Mouse (Mus musculus) liver, embryonic 15.5 days (tissue): ENCODE data around the gene Chst15. TPM values are rescaled to one million over a fixed set of nuclear protein-coding genes. Genes with fewer than 3 reads are reported as not detected.
A peak's percentile ranks its signal among the peaks of the same experiment; 100 is the strongest.

Experiments
- ATAC-seq: fragments of 200-750 bp; cut with Nextera tagmentation; 2 replicates; pipeline ENCODE4 v1.8.0; 2017; ENCODE audit warnings: moderate number of reproducible peaks, mild to moderate bottlenecking, moderate library complexity; ENCODE audit not compliant: insufficient read depth
- H3K27ac ChIP-seq: fragments of 300-500 bp; sonication (generic); replicated peaks from 2 replicates; pipeline ENCODE4 v1.5.1; 2015; ENCODE audit warnings: mild to moderate bottlenecking, inconsistent platforms
- H3K27me3 ChIP-seq: fragments of 300-500 bp; sonication (generic); 2 replicates; pipeline ENCODE4 v1.6.1; 2015; ENCODE audit warnings: mild to moderate bottlenecking, inconsistent platforms
- H3K36me3 ChIP-seq: fragments of 300-500 bp; sonication (generic); replicated peaks from 2 replicates; pipeline ENCODE4 v1.6.1; 2015; ENCODE audit warnings: moderate library complexity, mild to moderate bottlenecking, inconsistent platforms
- H3K4me1 ChIP-seq: fragments of 300-500 bp; sonication (generic); replicated peaks from 2 replicates; pipeline ENCODE4 v1.6.1; 2015; ENCODE audit warnings: inconsistent platforms
- H3K4me2 ChIP-seq: fragments of 300-500 bp; sonication (generic); 2 replicates; pipeline ENCODE4 v1.6.1; 2015; ENCODE audit warnings: moderate library complexity, mild to moderate bottlenecking, inconsistent platforms
- H3K4me3 ChIP-seq: fragments of 300-500 bp; sonication (generic); replicated peaks from 2 replicates; pipeline ENCODE4 v1.5.1; 2015; ENCODE audit warnings: mild to moderate bottlenecking, inconsistent platforms
- H3K9ac ChIP-seq: fragments of 300-500 bp; sonication (generic); 2 replicates; pipeline ENCODE4 v1.6.1; 2015; ENCODE audit warnings: moderate library complexity, mild to moderate bottlenecking, inconsistent platforms
- H3K9me3 ChIP-seq: fragments of 300-500 bp; sonication (generic); replicated peaks from 2 replicates; pipeline ENCODE4 v1.6.1; 2016; ENCODE audit warnings: inconsistent platforms
- WGBS: fragments of 180-500 bp; shearing (Covaris S2); methylation state at CpG from one replicate; pipeline ENCODE4 v1.1.7; 2015; ENCODE audit warnings: mixed read lengths; ENCODE audit not compliant: insufficient replicate concordance; 5-methylcytosine and 5-hydroxymethylcytosine counted together
- polyA plus RNA-seq: library from polyadenylated mRNA; unstranded; fragments of >200 nt; fragmentation: Nextera tagmentation; extraction: Ambion mirVana; gene quantifications from 2 replicates; pipeline ENCODE4 v1.2.1, GENCODE M21; 2015

Chst15 gene
- polyA plus RNA-seq, 1 experiment from 2014 or later: 4.5 TPM

GRCm38 (mm10) chr7:132278658-132279057 is 38.4 kb downstream of the Chst15 start:
- H3K27ac ChIP-seq: no peak overlapping the region

GRCm38 (mm10) chr7:132276287-132276686 is 40.7 kb downstream of the Chst15 start:
- Histone ChIP-seq H3K9ac (no peak overlapping the region), H3K9me3 (no peaks in the 10 kb centered on the region), H3K4me2 (no peak overlapping the region), H3K4me3 (no peak overlapping the region), H3K27me3 (no peaks in the 10 kb centered on the region), H3K27ac (no peak overlapping the region), H3K4me1 (no peaks in the 10 kb centered on the region), H3K36me3 (no peaks in the 10 kb centered on the region)
- WGBS: 79% methylated on average over 5 of the region's 5 CpGs
- no peak for ATAC-seq

More at GRCm38 (mm10) chr7:132278658-132279057, 38.4 kb downstream of the Chst15 start:
- H3K9me3 ChIP-seq: no peaks in the 10 kb centered on the region
- no peak overlapping the region for H3K4me3 ChIP-seq
- no peaks in the 10 kb centered on the region for H3K36me3 ChIP-seq
- 16% methylated on average over 3 of the region's 3 CpGs for WGBS
- no peak overlapping the region for H3K4me2 ChIP-seq
- H3K9ac ChIP-seq: no peak overlapping the region
- ATAC-seq: peak; percentile 49
- H3K27me3 ChIP-seq: no peaks in the 10 kb centered on the region
- no peaks in the 10 kb centered on the region for H3K4me1 ChIP-seq

GRCm38 (mm10) chr7:132273741-132274513 is 43.1 kb downstream of the Chst15 start:
- no peaks in the 10 kb centered on the region for H3K36me3 ChIP-seq

GRCm38 (mm10) chr7:132272984-132273383 is 44.0 kb downstream of the Chst15 start:
- H3K4me2 ChIP-seq: no peak overlapping the region
- H3K4me1 ChIP-seq: no peaks in the 10 kb centered on the region
- H3K27me3 ChIP-seq: no peaks in the 10 kb centered on the region
- H3K9me3 ChIP-seq: no peaks in the 10 kb centered on the region
- 73% methylated on average over 5 of the region's 5 CpGs for WGBS
- no peak overlapping the region for H3K9ac ChIP-seq
- no peak overlapping the region for H3K27ac ChIP-seq
- H3K36me3 ChIP-seq: no peaks in the 10 kb centered on the region
- no peak overlapping the region for H3K4me3 ChIP-seq
- no peak for ATAC-seq

More at GRCm38 (mm10) chr7:132273741-132274513, 43.1 kb downstream of the Chst15 start:
- H3K9me3 ChIP-seq: no peaks in the 10 kb centered on the region
- no peak overlapping the region for H3K27ac ChIP-seq
- H3K4me2 ChIP-seq: no peak overlapping the region
- ATAC-seq: no peak
- no peak overlapping the region for H3K9ac ChIP-seq
- 74% methylated on average over 2 of the region's 2 CpGs for WGBS
- no peak overlapping the region for H3K4me3 ChIP-seq
- no peaks in the 10 kb centered on the region for H3K4me1 ChIP-seq
- no peaks in the 10 kb centered on the region for H3K27me3 ChIP-seq

GRCm38 (mm10) chr7:132270364-132270763 is 46.7 kb downstream of the Chst15 start:
- H3K27me3 ChIP-seq: no peaks in the 10 kb centered on the region
- H3K4me1 ChIP-seq: no peaks in the 10 kb centered on the region
- no peak overlapping the region for H3K4me3 ChIP-seq
- H3K36me3 ChIP-seq: no peaks in the 10 kb centered on the region
- H3K4me2 ChIP-seq: no peak overlapping the region
- ATAC-seq: no peak
- WGBS: 65% methylated on average over 8 of the region's 8 CpGs
- no peaks in the 10 kb centered on the region for H3K9me3 ChIP-seq
- H3K27ac ChIP-seq: no peak overlapping the region
- H3K9ac ChIP-seq: no peak overlapping the region

- H3K9me3 ChIP-seq: no peaks in the 10 kb centered on the region
- ATAC-seq: no peak
- WGBS: 75% methylated on average over 3 of the region's 3 CpGs
- no peak overlapping the region for H3K27ac ChIP-seq
- no peaks in the 10 kb centered on the region for H3K27me3 ChIP-seq
- H3K4me2 ChIP-seq: no peak overlapping the region
- H3K9ac ChIP-seq: no peak overlapping the region
- H3K4me3 ChIP-seq: no peak overlapping the region
- H3K36me3 ChIP-seq: no peaks in the 10 kb centered on the region
- H3K4me1 ChIP-seq: 0 out of 2 replicates have a peak, but pooled peaks cover under 1% of the 10 kb centered on the region
Observed at GRCm38 (mm10) chr7:132269661-132270060, 47.4 kb downstream of the Chst15 start.

GRCm38 (mm10) chr7:132267721-132268498 is 49.1 kb downstream of the Chst15 start:
- no peak overlapping the region for H3K4me3 ChIP-seq
- H3K9me3 ChIP-seq: no peaks in the 10 kb centered on the region
- ATAC-seq: no peak
- H3K4me2 ChIP-seq: no peak overlapping the region
- whole genome bisulfite sequencing: 67% methylated on average over 4 of the region's 4 CpGs
- no peaks in the 10 kb centered on the region for H3K36me3 ChIP-seq
- H3K4me1 ChIP-seq: peaks cover 14% of the 10 kb centered on the region
- no peak overlapping the region for H3K27ac ChIP-seq
- H3K9ac ChIP-seq: no peak overlapping the region
- H3K27me3 ChIP-seq: no peaks in the 10 kb centered on the region

GRCm38 (mm10) chr7:132264763-132265162 is 52.3 kb downstream of the Chst15 start:
- ATAC-seq: no peak
- H3K9ac ChIP-seq: no peak overlapping the region
- no peak overlapping the region for H3K4me2 ChIP-seq
- H3K27ac ChIP-seq: no peak overlapping the region
- H3K4me3 ChIP-seq: no peak overlapping the region
- WGBS: 66% methylated on average over 3 of the region's 3 CpGs
- H3K4me1 ChIP-seq: peaks cover 41% of the 10 kb centered on the region
- no peaks in the 10 kb centered on the region for H3K9me3 ChIP-seq
- H3K27me3 ChIP-seq: no peaks in the 10 kb centered on the region
- no peaks in the 10 kb centered on the region for H3K36me3 ChIP-seq

GRCm38 (mm10) chr7:132263186-132263585 is 53.8 kb downstream of the Chst15 start:
- Histone ChIP-seq H3K27me3 (no peaks in the 10 kb centered on the region), H3K4me2 (no peak overlapping the region), H3K27ac (peak overlapping the region; percentile 51; the same call in 1 of the 2 replicates), H3K9me3 (no peaks in the 10 kb centered on the region), H3K4me1 (peaks cover 41% of the 10 kb centered on the region), H3K9ac (no peak overlapping the region), H3K4me3 (no peak overlapping the region), H3K36me3 (no peaks in the 10 kb centered on the region)
- no peak for ATAC-seq
- 71% methylated on average over 6 of the region's 6 CpGs for WGBS

GRCm38 (mm10) chr7:132262696-132263095 is 54.3 kb downstream of the Chst15 start:
- 0 out of 2 replicates have a peak overlapping the region, but pooled peaks have one; percentile 8 for H3K9ac ChIP-seq
- H3K27me3 ChIP-seq: no peaks in the 10 kb centered on the region
- WGBS: 37% methylated on average over 6 of the region's 6 CpGs
- peak; percentile 65 for ATAC-seq
- peak overlapping the region; percentile 21 for H3K4me3 ChIP-seq
- H3K4me2 ChIP-seq: peak overlapping the region; percentile 51
- no peaks in the 10 kb centered on the region for H3K36me3 ChIP-seq
- H3K27ac ChIP-seq: peak overlapping the region; percentile 51
- H3K4me1 ChIP-seq: peaks cover 41% of the 10 kb centered on the region
- no peaks in the 10 kb centered on the region for H3K9me3 ChIP-seq

- 16% methylated on average over 3 of the region's 3 CpGs for WGBS
- Histone ChIP-seq H3K4me3 (peak overlapping the region; percentile 21), H3K4me2 (peak overlapping the region; percentile 51), H3K9ac (no peak overlapping the region), H3K36me3 (0 out of 2 replicates have a peak, but pooled peaks cover 4% of the 10 kb centered on the region), H3K27me3 (no peaks in the 10 kb centered on the region), H3K4me1 (peaks cover 41% of the 10 kb centered on the region), H3K27ac (peak overlapping the region; percentile 51; the same call in 1 of the 2 replicates), H3K9me3 (no peaks in the 10 kb centered on the region)
- ATAC-seq: peak; percentile 92
Observed at GRCm38 (mm10) chr7:132261885-132262284, 55.1 kb downstream of the Chst15 start.
